Mouse (Mus musculus): Measurements from ENCODE around the gene Snx9.

The Snx9 gene

DNA sequence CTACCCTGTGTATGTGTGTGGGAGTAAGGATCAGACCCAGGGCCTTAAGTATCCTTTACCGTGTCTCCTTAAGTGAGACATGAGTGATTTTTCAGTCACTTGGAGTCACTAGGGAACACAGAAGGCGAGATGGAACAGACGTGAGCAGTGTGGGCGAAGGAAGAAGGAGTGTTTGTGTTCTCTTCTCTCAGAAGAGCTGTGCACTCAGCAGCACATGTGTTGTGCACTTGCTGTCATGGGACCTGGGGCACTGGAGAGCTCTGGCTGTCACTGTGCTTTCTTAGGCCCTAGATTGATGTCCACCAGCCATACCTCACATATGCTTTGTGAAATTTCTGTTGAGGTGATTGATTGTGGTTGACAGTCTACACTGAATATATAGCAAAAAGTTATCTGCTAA, 37.7 kb downstream of the Snx9 start:
- DNase-seq (ENCODE audit: low spot score): no peak

DNA sequence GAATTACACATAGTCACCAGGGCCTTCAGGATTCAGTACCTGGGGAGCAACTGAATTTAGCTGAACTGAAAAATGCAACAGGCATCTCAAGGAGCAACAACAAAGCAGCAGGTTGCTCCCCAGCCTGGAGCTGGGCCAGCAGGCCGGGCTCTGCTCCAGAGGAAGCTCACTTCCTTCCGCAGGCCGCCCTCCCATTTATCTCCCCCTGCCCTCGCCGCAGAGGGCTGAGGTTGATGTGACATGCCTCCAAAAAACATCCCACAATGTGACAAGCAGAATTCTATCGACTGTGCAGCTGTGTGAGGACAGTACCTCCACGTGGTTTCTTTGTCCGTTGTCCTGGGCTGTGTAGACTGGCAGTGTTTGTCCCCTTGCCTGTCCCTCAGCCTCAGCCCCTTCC, 44.3 kb downstream of the Snx9 start:
- DNase-seq (ENCODE audit: low spot score): peak; percentile 58

DNA sequence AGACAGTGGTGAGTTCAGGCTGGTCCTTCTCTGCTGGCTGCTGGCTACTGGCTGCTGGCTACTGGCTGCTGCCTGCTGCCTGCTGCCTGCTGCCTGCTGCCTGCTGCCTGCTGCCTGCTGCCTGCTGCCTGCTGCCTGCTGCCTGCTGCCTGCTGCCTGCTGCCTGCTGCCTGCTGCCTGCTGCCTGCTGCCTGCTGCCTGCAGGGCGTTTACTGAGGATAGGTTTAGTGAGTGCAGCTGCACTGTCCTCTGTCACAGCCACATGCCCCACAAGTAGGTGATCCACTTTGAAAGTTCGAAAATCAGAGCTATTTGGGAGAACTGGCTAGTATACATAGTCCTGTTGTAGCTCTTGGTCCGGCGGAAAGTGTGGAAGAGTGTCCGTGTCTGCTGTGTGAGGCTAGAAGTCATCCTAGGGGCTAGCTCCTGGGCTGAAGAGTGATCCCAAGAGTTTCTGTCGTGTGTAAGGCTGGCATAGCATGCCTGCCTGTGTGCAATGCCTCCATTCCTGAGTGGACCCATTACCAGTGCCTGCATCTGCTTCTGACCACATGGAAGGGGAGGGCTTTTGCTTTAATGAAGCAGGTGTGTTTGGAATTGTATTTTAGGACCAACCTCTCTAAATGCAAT, 45.2 kb downstream of the Snx9 start:
- DNase-seq (ENCODE audit: low spot score): no peak

DNA sequence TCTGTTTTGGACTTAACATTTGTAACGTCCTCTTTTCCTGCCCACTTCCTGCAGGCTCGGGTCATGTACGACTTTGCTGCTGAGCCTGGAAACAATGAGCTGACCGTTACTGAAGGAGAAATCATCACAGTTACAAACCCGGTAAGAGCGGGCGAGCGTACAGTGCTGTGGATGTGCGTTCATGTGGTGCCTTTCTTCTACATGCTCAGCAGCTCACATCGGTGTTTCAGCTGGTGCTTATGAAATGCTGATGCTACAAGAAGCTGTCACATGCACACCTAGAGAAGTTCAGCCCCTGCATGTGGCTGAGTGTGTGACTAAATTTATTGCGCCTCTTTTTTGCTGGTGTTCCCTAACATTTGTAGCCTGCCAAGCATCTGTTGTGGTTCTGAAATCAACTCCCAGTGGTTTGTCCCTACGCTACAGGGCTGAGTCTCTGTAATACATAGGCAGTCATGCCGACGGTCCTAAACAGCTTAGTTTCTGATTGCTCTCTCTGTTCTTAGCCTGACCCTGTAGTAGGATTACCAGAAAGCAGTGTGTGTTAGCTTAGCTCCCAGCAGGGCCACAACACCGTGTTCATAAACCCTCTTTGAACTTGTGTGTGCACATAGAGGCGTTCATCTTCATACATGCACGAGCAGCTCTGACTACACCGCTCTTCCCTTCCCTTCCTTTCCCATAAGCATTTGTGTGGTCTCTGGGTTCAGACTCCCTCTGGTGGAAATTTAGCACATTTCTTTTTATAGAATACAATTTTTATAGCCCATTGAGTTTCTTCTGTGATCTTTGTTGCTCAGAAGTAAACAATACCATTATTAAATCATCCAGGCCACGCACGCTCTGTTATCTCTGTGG, 46.0 kb downstream of the Snx9 start:
- no peak for DNase-seq (ENCODE audit: low spot score)

DNA sequence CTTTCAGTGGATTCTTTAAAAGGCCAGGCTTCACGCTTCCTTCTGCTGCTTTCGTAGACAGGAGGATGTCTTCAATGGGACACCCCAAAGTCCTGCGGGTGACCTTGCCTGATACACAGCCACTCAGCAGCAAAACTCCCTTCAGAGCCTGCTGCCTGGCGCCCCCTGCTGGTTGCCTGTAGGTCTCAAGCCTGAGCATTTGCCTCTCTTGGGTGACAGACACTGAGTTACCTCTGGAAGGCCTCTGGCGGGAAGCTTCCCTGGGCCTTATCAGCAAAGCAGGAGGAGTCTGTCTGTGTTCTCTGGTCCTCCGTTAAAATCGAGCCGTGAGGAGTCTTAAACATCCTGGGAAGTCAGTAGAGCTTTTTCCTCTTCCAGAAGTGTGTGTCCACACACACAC, 49.3 kb downstream of the Snx9 start:
- peak; percentile 90 for DNase-seq (ENCODE audit: low spot score)

- DNase-seq (ENCODE audit: low spot score): no peak
Observed at GRCm38 (mm10) chr17:5891933-5892683, 51.0 kb downstream of the Snx9 start.

- DNase-seq (ENCODE audit: low spot score): peak; percentile 65
Observed at GRCm38 (mm10) chr17:5893092-5893491, 52.0 kb downstream of the Snx9 start.

DNA sequence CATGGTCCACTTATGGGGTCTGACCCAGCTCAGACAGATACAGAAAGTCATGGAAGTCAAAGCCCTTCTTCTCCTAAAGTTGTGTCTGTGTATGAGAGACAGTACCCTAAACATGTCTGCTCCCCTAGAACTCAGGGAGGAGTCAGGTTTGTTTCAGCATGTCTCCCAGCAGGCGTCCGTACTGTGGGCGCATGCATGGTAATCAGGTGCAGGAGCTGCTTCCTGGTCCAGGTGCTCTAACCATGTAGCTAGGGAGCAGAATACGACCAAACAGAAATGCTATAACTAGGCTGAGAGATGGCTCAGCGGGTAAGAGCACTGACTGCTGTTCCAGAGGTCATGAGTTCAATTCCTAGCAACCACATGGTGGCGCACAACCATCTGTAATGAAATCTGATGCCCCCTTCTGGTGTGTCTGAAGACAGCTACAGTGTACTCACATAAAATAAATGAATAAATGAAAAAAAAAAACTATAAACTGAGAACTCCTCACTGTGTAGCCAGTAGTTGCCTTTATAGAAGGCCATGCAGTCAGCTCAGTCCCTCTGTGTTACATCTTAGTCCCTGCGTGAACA, 52.5 kb downstream of the Snx9 start:
- DNase-seq (ENCODE audit: low spot score): no peak

- no peak for DNase-seq (ENCODE audit: low spot score)
Observed at GRCm38 (mm10) chr17:5896066-5896465, 54.9 kb downstream of the Snx9 start.

- DNase-seq (ENCODE audit: low spot score): no peak
Observed at GRCm38 (mm10) chr17:5896607-5897006, 55.5 kb downstream of the Snx9 start.

DNA sequence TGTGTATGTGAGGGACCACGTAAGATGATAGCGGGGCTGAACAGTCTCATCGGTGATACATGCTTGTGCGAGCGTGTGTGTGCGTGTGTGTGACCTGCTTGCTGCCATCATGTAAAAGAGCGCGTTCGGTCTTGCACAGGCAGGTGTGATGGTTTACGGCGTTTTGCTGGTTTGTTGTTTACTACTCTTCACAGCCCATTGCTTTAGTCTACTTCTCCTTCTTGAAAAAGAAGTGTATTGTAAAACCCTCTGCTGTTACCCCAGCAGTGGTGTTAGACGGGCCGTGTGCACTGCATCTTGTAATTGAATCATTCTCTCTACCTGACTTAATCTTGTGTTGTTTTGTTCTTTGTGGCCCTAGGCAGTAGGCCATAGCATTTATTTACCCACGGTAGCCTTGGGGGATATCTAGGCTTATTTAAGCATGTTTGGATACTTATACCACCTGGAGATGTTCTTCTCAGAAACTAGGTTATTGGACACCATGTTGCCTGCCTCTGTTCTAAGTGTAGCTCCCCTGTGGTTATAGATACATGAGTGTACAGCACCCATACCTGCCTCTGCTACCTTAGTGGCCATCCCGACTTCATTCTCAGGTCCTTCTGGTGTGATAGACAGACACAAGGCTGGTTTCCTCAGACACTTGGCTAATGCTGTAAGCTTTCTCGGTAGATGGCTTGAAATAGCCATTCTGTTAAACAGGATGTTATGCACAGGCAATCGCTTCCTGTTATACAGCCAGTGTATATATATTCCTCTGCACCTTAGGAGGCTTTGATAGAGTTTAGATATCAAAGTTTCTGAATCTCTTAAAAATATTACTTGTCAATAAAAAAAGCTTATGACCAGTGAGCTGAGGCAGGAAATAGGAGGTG, 56.4 kb downstream of the Snx9 start:
- DNase-seq (ENCODE audit: low spot score): no peak

DNA sequence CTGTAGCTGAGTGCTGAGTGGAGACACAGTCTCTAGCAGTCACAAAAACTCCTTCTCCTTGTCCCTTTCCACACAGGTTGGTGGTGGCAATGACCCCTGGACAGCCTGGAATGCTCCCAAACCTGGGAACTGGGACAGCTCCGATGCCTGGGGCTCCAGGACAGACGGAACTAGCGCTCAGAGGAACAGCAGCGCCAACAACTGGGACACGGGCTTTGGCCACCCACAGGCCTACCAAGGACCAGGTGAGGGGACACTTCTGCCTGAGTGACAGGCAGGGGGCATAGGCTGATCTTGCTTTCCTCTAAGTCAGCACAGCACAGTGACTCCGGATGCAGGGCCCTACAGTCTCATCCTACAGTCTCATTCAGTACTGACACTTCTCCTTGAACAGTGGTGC, 58.1 kb downstream of the Snx9 start:
- no peak for DNase-seq (ENCODE audit: low spot score)

- DNase-seq (ENCODE audit: low spot score): no peak
Observed at GRCm38 (mm10) chr17:5901381-5901780, 60.3 kb downstream of the Snx9 start.

GRCm38 (mm10) chr17:5903630-5904301, 62.6 kb downstream of the Snx9 start:
- peak; percentile 56 for DNase-seq (ENCODE audit: low spot score)

- no peak for DNase-seq (ENCODE audit: low spot score)
Observed at GRCm38 (mm10) chr17:5909681-5910080, 68.6 kb downstream of the Snx9 start.

GRCm38 (mm10) chr17:5911591-5911990, 70.5 kb downstream of the Snx9 start:
- DNase-seq (ENCODE audit: low spot score): no peak

GRCm38 (mm10) chr17:5912797-5913196, 71.7 kb downstream of the Snx9 start:
- no peak for DNase-seq (ENCODE audit: low spot score)

GRCm38 (mm10) chr17:5914217-5914616, 73.1 kb downstream of the Snx9 start:
- DNase-seq (ENCODE audit: low spot score): peak; percentile 35

GRCm38 (mm10) chr17:5921954-5922353, 80.8 kb downstream of the Snx9 start:
- no peak for DNase-seq (ENCODE audit: low spot score)

DNA sequence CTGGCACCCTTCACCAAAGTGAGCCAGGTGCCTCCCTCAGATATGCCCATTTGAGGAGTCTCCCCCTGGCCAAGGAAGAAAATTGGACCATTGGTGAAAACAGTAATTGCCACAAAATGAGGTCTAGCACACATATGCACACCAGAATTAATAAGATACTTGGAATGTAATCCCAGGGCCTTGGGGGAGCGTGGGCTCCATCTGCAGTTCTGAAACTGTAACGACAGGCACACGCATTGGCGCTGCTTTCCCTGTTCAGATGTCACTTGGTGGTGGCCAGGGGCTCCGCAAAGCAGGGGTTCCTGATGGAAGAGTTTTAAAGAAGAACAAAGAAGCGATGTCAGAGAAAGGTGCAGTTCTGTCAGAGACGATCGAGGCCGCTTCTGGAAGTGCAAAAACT, 82.2 kb downstream of the Snx9 start:
- no peak for DNase-seq (ENCODE audit: low spot score)

GRCm38 (mm10) chr17:5924238-5924637, 83.1 kb downstream of the Snx9 start:
- DNase-seq (ENCODE audit: low spot score): no peak

Data from urinary bladder, postnatal 14 days (tissue).